Mouse (Mus musculus): ENCODE data around the gene Gm10226.
"Not testable (repeated sequence)": the region's sequence is repeated elsewhere in the genome, so short reads cannot be mapped to it uniquely, and the experiment has no call there.

The Gm10226 gene

GRCm38 (mm10) chr17:21691560-21691959 is at the start of gene Gm10226:
Gm10226 (plus strand) TSS chr17:21691860.
- DNase-seq (ENCODE audit: low spot score): no peak

GRCm38 (mm10) chr17:21648791-21649190 is 42.9 kb upstream of the Gm10226 start:
- DNase-seq (ENCODE audit: low spot score): no peak

- no peak for DNase-seq (ENCODE audit: low spot score)
These were observed 41.7 kb upstream of the Gm10226 start for GRCm38 (mm10) chr17:21649936-21650335.

- peak; percentile 32 for DNase-seq (ENCODE audit: low spot score)
These were observed 41.2 kb upstream of the Gm10226 start, which contains the start of gene Zfp983 for GRCm38 (mm10) chr17:21650364-21650907. Zfp983 (plus strand) TSS chr17:21650624.

- not testable (repeated sequence) for DNase-seq (ENCODE audit: low spot score)
These were observed 12.8 kb upstream of the Gm10226 start for GRCm38 (mm10) chr17:21678826-21679225.

DNA sequence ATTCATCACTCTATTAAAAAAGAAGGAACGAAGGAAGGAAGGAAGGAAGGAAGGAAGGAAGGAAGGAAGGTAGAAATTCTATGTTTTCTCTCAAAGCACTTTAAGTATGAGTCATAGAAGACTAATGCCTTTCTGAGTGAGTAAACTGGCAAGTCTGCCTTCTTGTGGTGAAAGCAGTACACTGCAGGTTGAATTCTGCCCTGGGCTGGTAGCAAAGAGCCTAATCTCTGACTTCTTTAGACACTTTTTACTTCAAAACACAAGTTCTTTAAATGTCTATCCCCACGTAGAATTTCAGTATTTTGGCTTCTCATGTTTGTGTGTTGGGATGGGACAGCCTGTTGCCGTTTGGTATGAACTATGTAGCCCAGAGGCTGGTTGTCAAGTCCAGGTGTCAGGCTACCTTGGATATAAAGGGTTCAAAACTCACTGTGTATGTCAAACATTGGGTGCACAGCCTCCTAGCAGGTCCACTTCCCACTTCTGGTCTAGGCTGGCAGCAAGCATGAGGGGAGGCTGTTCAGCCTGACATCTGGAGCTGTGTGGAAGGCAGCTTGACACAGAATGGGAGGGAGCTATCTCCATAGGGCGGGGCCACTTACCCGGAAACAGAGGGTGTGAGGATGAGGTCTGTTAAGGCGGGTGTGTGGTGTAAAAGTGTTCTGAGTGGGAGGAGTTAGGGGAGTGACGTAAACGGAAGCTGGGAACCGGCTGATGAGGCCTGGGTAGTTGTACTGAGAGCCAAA is 12.2 kb upstream of the Gm10226 start:
- peak; percentile 59 for DNase-seq (ENCODE audit: low spot score)

- DNase-seq (ENCODE audit: low spot score): not testable (repeated sequence)
These were observed 11.7 kb upstream of the Gm10226 start for GRCm38 (mm10) chr17:21680019-21680376.

GRCm38 (mm10) chr17:21693342-21693741 is 1.7 kb downstream of the Gm10226 start:
- no peak for DNase-seq (ENCODE audit: low spot score)

DNA sequence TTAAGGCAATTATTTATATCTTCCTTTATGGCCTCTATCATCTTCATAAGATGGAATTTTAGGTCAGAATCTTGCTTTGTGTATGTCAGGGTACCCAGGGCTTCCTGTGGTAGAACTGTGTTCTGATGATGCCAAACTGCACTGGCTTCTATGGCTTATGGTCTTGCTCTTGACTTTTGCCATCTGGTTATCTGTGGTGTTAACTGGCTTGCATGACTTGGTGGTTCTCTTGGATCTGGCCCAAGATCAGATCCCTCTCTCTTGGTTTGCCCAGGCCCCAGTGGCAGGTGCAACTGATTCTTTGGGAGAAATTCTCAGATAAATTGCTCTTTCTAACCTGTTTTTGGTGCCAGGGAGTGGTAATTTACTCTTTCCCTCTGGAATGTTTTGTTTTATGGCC is 4.4 kb downstream of the Gm10226 start:
- no peak for DNase-seq (ENCODE audit: low spot score)

- DNase-seq (ENCODE audit: low spot score): no peak
These were observed 10.9 kb downstream of the Gm10226 start for GRCm38 (mm10) chr17:21702281-21703240.

DNA sequence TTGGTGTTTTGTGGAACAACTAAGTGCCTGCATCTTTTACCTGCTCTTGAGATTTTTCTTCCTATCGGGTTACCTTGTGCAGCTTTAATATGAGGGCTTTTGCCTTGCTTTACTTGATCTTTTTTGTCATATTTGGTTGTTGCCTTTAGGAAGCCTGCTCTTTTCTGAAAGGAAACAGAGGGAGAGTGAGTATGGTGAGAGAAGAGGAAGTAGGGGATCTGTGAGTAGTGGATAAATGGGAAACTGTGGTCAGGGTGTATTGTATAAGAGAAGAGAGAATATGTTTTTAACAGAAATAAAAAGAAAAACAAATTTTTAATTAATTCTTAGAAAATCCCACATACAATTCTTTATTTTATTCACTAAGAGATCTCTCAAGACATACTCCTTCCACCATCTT is 11.8 kb downstream of the Gm10226 start:
- no peak for DNase-seq (ENCODE audit: low spot score)

DNA sequence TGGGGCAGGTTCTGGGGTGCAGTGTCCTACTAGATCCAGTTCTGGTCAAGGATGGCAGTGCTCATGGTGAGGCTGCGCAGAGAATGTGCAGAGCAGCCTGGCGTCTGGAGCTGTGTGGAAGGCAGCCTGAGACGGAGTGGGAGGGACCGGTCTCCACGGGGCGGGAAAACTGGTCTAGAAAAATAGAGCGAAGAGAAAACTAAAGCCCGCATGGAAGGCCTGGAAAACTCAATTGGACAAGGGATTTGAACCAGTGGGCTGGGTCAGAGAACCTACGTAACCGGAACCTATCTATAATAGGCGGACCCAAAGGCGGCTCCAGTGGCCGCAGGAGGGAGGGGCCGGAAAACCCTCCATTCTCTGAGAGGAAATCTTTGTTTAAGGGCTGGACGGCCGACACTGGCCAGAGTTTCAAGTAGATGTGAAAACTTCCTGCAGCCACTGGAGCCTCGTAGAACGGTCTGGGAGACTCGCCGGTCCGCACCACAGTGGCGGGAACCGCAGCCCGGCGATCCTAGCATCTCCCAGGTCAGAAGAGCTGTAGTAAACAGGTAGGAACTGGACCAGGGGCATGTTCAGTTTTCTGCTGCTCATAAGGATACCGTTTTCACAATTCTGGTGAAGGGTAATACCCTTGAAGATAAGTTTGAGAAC is 15.8 kb downstream of the Gm10226 start, which contains the start of gene Zfp760:
Gene Zfp760 (plus strand): TSS at position 399 of the 654 bp plus-strand sequence.
- DNase-seq (ENCODE audit: low spot score): peak; percentile 61

GRCm38 (mm10) chr17:21708401-21708800 is 16.7 kb downstream of the Gm10226 start:
- no peak for DNase-seq (ENCODE audit: low spot score)

- DNase-seq (ENCODE audit: low spot score): not testable (repeated sequence)
These were observed 38.8 kb downstream of the Gm10226 start, which contains the start of gene Zfp229 for GRCm38 (mm10) chr17:21730495-21730894. Zfp229 (plus strand) TSS chr17:21730795.

DNA sequence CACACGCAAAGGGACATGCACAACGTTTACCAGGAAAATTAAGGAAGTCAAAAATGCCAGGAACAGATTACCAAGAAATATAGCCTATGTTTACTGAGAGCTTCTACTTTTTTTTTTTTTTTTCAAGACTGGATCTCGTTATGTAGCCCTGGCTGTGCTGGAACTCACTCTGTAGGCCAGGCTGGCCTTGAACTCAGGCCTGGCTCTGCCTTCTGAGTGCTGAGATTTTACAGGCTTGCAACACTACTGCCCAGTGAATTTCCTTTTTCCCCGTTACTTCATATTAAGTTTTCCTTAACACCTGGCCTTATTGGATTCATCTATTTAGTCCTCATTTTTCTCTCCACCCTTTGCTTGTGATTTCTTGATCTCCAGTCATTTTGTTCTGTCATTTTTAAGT is 41.4 kb downstream of the Gm10226 start:
- DNase-seq (ENCODE audit: low spot score): no peak

GRCm38 (mm10) chr17:21733529-21734031 is 41.9 kb downstream of the Gm10226 start:
- peak; percentile 56 for DNase-seq (ENCODE audit: low spot score)

Data from ovary, postnatal 10 days (tissue).